Mouse (Mus musculus) erythroblast, embryonic 14.5 days (primary cell): ENCODE measurements around the gene Hk3. TPM values are rescaled to one million over a fixed set of nuclear protein-coding genes. Genes with fewer than 3 reads are reported as not detected.

ENCODE experiments used
- H3K27me3 ChIP-seq: 2 replicates; pipeline ENCODE4 v1.6.1; 2012; ENCODE audit warnings: inconsistent platforms; ENCODE audit not compliant: control insufficient read depth
- H3K36me3 ChIP-seq: 2 replicates; pipeline ENCODE4 v1.6.1; 2012; ENCODE audit warnings: mild to moderate bottlenecking, inconsistent platforms; ENCODE audit not compliant: control insufficient read depth
- H3K4me1 ChIP-seq: 2 replicates; pipeline ENCODE4 v1.6.1; 2012; ENCODE audit warnings: inconsistent platforms; ENCODE audit not compliant: control insufficient read depth
- H3K4me3 ChIP-seq: replicated peaks from 2 replicates; pipeline ENCODE3; 2012; ENCODE audit warnings: moderate library complexity, mild to moderate bottlenecking, inconsistent platforms
- H3K9me3 ChIP-seq: 2 replicates; pipeline ENCODE4 v1.6.1; 2012; ENCODE audit warnings: low read length, inconsistent platforms, mixed read lengths; ENCODE audit not compliant: control insufficient read depth
- GATA1 ChIP-seq: IDR thresholded peaks from 2 replicates; pipeline ENCODE4 v1.6.1; 2012; ENCODE audit warnings: low read length, inconsistent platforms, mixed read lengths
- TAL1 ChIP-seq: IDR thresholded peaks from 3 replicates; pipeline ENCODE4 v1.6.1; 2012; ENCODE audit warnings: low read length, inconsistent platforms, mixed read lengths
- polyA plus RNA-seq: library from polyadenylated mRNA; stranded (reverse); fragments of >175 nt; gene quantifications from 2 replicates; pipeline ENCODE4 v1.2.3, GENCODE M21; 2012

The Hk3 gene
- polyA plus RNA-seq, 1 experiment, result 0.08 TPM

DNA sequence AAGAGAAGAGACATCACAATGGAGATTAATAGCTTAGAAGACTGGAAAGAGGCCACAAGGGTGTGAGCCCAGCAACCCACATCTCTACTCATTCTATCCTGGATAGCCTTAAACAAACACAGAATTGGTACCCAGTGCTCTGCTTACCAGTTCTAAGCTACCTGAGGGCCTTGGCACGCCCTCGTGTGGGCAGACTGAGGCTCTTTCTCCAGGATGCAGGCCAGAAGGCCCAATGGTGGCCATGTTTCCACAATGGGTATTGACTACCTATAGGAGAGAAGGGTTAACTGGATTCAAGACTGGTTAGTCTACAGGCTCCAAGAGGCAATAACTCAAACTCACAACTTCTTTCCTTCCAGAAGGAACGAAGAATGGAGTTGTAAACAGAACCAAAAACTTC lies 2.0 kb downstream of the Hk3 start:
- TF ChIP-seq GATA1 (no peak), TAL1 (no peak)
- Histone ChIP-seq H3K36me3 (no peaks in the 10 kb centered on the region), H3K4me1 (no peaks in the 10 kb centered on the region; the same call in 1 of the 2 replicates), H3K4me3 (no peak overlapping the region), H3K27me3 (no peaks in the 10 kb centered on the region), H3K9me3 (no peaks in the 10 kb centered on the region)

DNA sequence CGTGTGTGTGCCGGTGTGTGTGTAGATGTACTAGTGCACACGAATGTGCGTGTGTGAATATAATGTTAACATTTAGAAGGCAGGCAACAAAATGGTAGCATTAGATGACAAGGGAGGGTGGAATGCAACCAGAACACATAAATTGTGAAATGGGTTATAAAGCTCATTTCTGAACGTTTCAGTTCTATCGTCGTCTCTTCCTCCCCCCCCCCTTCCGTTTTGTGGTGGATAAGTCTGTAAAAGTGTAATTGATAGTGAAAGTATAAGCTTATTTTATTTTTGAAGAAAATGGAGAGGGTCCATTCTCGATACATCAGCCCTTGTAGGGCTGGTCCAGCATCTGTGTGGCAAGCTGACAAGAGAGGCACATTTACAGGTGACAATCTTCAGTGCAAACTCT lies 2.5 kb downstream of the Hk3 start:
- Histone ChIP-seq H3K4me1 (no peaks in the 10 kb centered on the region; the same call in 1 of the 2 replicates), H3K4me3 (no peak overlapping the region)
- TF ChIP-seq TAL1 (no peak), GATA1 (no peak)

DNA sequence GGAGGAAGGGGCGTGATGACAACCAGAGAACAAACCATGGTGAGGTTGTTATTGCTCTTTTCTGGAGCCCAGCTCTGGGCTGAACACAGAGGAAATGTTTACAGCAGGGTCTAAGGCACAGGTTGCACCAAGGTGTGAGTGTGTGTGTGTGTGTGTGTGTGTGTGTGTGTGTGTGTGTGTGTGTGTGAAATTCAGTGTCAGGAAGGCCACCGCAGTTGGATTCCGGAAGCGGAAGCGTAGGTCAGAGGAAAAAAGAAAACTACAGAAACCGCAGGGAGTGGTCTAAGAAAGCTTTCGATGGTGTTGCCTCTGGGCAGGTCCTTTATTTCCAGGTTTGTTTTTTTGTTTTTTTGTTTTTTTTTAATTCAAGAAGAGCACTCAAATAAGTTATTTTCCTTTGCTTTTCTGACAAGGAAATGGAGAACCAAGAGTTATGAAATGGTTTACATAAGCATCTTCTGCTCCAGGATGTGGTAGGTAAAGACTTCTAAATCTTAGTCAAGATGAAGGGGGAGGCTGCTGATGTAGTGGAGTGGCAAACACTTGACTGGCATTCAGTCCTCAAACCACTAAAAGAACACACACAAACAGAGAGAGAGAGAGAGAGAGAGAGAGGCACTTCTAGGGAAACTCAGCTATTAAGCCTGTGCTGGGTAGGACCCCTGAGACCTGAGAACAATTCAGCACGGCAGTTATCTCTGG lies 3.1 kb downstream of the Hk3 start:
- Histone ChIP-seq H3K4me3 (no peak overlapping the region), H3K4me1 (no peaks in the 10 kb centered on the region; the same call in 1 of the 2 replicates), H3K36me3 (no peaks in the 10 kb centered on the region), H3K27me3 (no peaks in the 10 kb centered on the region), H3K9me3 (no peaks in the 10 kb centered on the region)
- TF ChIP-seq GATA1 (no peak), TAL1 (no peak)

More for the DNA sequence above, 2.5 kb downstream of the Hk3 start:
- Histone ChIP-seq H3K9me3 (no peaks in the 10 kb centered on the region), H3K36me3 (no peaks in the 10 kb centered on the region), H3K27me3 (no peaks in the 10 kb centered on the region)

DNA sequence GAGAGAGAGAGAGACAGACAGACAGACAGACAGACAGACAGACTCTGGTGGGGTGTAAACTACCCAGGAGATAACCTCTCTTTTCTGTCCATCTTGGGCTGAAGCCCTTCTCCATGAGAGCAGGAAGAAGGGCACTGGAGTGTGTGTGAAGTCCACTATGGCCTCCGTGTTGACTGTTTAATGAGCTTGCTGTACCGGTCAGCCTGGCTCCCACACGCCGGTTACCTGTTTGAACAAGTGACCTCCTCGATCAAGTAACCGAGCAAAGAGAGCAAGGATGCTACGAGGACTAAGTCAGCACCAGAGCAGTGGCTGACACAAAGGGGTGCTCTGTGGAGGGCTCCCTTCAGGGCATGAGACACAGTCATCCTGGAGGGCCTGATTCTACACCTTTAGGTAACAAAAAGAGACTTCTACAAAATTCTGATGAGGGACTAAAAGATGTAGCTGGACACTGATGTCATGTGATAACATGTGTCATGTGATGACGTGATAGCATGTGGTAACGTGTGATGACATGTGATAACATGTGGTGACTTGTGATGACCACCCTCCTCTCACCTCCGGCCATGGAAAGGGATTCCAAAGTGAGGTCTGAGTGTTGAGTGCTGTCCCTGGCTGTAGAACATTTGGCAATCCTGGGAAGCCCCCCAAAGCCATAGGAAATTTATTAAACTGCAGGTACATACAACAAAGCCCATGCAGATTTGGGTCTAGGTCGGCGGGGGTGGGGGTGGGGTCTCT lies 3.9 kb downstream of the Hk3 start:
- Histone ChIP-seq H3K4me1 (no peaks in the 10 kb centered on the region), H3K36me3 (no peaks in the 10 kb centered on the region), H3K27me3 (no peaks in the 10 kb centered on the region), H3K9me3 (no peaks in the 10 kb centered on the region), H3K4me3 (no peak overlapping the region)
- no peak for TF ChIP-seq TAL1
- no peak for TF ChIP-seq GATA1

DNA sequence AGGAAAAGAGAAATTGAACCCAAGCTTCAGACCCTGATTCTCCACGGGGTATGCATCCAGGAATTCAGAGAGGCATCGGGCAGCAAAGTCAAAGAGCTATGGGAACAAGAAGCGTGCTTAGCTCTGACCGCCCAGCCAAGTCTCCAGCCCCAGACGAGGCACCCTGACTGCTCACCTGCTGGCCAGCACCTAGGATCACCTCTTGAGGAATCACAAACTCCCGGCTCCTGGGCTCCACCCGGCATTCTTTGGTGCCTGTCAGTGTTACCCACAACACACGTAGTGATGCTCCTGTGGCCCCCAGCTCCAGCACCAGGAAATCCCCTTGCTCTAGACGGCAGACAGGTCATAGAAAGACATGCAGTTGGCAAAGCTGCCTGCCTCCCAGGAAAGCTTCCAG lies 6.7 kb downstream of the Hk3 start:
- no peaks in the 10 kb centered on the region for H3K27me3 ChIP-seq
- no peak for TF ChIP-seq GATA1
- TF ChIP-seq TAL1, result no peak
- no peaks in the 10 kb centered on the region for H3K4me1 ChIP-seq
- no peak overlapping the region for H3K4me3 ChIP-seq
- H3K9me3 ChIP-seq, result no peaks in the 10 kb centered on the region
- H3K36me3 ChIP-seq, result no peaks in the 10 kb centered on the region

DNA sequence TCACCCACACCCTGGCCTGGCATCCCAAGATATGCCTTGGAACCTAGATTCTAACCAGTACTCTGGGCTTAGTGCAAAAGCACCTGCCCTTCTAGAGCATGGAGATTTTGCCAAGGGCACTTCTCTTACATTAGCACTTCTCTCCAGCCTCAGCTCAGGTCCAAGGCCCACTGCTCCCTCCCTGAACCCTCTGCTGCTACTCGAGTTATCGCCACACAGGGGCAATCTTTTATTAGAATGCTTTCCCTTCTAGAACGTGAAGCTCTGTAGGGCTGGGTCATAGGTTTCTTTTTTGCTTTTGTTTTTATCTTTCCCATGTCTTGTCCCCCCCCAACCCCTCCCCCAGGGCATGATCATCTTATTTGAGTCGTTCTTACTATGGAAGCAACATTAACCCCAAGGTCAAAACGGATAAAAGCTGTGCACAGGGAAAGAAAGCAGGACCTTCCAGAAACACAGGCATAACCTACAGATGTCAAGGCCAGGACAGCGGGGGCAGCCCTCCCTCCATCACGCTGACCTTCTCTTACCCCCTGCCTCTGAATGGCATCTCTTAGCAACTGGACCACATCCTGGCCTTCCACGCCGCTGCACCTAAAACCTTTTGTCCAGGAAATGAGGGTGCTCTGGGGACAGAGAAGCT lies 7.4 kb downstream of the Hk3 start:
- Histone ChIP-seq H3K9me3 (no peaks in the 10 kb centered on the region), H3K4me3 (no peak overlapping the region), H3K27me3 (no peaks in the 10 kb centered on the region), H3K36me3 (no peaks in the 10 kb centered on the region), H3K4me1 (no peaks in the 10 kb centered on the region)
- no peak for TF ChIP-seq GATA1
- no peak for TF ChIP-seq TAL1

DNA sequence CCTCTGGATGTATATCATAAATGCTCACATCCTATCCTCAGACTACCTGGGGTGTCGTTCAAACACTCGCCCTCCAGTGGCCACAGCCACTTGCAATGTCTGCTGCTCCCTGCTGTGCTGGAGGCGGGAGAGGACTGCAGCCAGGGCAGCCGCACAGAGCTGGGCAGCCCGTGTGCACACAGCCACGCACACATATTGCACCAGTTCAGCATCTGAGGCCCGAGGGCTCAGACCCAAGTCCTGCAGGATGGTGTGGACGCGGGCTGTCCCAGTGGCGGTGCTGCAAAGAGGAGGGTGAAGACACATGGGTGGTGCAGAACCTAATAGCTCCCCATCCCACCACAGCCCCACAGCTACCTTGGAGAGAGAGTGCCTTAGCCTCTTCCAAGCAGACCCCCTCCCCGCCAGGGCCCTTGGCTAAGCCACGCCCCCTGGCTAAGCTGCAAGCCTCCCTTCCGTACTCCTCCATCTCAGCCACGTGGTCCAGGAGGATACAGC lies 9.2 kb downstream of the Hk3 start:
- Histone ChIP-seq H3K36me3 (no peaks in the 10 kb centered on the region), H3K9me3 (no peaks in the 10 kb centered on the region), H3K27me3 (no peaks in the 10 kb centered on the region), H3K4me1 (no peaks in the 10 kb centered on the region), H3K4me3 (no peak overlapping the region)
- no peak for TF ChIP-seq TAL1
- TF ChIP-seq GATA1, result no peak

DNA sequence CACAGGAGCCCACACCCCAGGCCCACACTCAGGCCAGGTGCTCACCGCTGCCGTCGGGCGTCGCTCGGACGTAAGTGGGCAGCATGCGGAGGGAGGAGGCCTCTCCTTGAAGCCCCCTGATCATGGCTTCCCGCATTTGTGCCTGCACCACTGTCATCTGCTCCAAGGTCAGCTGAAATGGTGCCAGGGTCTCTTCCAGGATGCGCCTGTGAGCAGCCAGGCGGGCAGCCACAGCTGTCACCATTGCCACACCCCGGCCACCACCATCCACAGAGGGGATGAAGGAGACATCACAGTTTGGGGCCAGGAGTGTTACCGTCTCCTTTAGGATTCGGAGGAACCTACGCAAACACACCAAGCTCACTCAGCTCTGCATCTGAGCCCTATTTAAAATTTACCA lies 10.1 kb downstream of the Hk3 start:
- H3K27me3 ChIP-seq, result no peaks in the 10 kb centered on the region
- no peak overlapping the region for H3K4me3 ChIP-seq
- H3K36me3 ChIP-seq, result no peaks in the 10 kb centered on the region
- TF ChIP-seq TAL1 (no peak), GATA1 (no peak)
- no peaks in the 10 kb centered on the region for H3K9me3 ChIP-seq
- no peaks in the 10 kb centered on the region for H3K4me1 ChIP-seq

DNA sequence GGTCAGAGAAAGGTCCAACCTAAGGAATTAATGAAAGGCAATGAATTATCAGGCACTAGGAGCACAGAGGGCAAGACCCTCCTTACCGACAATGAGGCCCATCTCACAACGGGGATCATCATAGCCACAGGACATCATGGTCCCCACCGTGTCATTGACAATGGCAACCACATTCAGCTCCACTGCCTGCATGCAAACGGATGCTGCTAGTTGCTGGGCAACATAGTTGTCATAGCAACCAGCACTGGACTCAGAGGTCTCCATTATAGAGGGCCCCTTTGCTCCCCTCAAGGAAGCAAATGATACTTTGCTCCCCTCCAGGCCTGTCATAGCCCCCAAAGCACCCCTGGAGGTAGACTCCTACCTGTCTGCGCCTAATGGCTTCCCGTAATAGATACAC lies 12.6 kb downstream of the Hk3 start:
- H3K27me3 ChIP-seq, result no peaks in the 10 kb centered on the region
- no peaks in the 10 kb centered on the region for H3K9me3 ChIP-seq
- no peak overlapping the region for H3K4me3 ChIP-seq
- no peaks in the 10 kb centered on the region for H3K36me3 ChIP-seq
- TF ChIP-seq TAL1, result no peak
- H3K4me1 ChIP-seq, result no peaks in the 10 kb centered on the region
